Mouse (Mus musculus) liver, adult 2 months (tissue): Measurements from ENCODE around the gene Ildr1.

Experiments
- CTCF ChIP-seq: fragments of 200-500 bp; IDR thresholded peaks from 2 replicates; pipeline ENCODE4 v1.5.1; 2011; ENCODE audit warnings: low read depth, low read length, control low read depth
- POLR2A ChIP-seq: fragments of 200-500 bp; IDR thresholded peaks from 2 replicates; pipeline ENCODE4 v1.6.1; 2011; ENCODE audit warnings: low read length, control low read depth; ENCODE audit not compliant: insufficient read depth; ENCODE audit errors: extremely low read depth

- TF ChIP-seq CTCF (no peak), POLR2A (no peak)
Measured at GRCm38 (mm10) chr16:36733827-36734226, 40.0 kb downstream of the Ildr1 start.
